Mouse (Mus musculus) mouse trophoblast stem cell (cell line): Measurements from ENCODE around the gene Vmn1r194.
"Not testable (repeated sequence)": the region's sequence is repeated elsewhere in the genome, so short reads cannot be mapped to it uniquely, and the experiment has no call there.

Source experiments
- in situ Hi-C, 2 experiments: fragments of 300-500 bp; cut with MseI, MboI; formaldehyde crosslinking; loops; 2 replicates in 1 of 2; 3 replicates in 1 of 2; pipeline ENCODE4 v1.15.1; 2025

The Vmn1r194 gene

DNA sequence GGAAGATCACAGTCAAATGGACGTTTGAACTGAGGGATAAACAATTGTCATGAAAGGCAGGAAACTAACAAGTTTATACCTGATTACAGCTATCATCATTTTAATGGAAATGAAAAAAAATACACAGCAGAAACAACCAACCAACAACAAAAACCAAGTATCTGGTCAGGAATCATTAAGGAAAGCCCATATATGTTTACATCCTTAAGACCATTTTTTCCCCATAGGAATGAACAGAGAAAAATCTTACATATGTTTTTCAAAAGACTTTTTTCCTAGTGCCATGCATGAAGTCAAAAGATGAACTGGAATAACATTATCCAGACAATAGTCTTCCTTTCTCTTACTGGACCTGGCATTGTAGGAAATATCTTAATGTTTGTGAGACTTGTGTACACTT is at the start of gene Vmn1r194:
Gene Vmn1r194 (plus strand): TSS at position 301 of the 400 bp plus-strand sequence.
- in situ Hi-C loops: no loop called here

DNA sequence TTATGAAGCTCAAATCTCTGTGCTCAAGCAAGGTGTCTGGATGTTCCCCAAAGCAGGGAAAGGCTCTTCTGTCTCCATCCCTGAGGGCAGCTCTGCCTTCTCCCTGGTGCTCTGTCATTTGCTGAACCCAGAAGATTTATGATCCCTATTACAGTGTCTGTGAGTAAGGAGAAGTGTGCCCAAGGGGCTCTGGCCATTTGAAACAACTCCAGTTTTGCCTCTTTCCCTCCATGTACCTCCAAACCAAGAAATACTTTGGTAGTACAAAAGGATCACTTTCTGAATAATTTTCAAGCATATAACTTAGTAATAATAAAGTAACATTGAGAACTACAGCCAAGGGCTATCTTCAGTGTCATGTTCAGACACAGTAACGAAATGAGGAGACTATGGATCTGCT is 21.0 kb upstream of the Vmn1r194 start, which contains the start of gene Vmn1r193:
Gene Vmn1r193 (minus strand): TSS at position 101 of the 400 bp plus-strand sequence.
- in situ Hi-C loops: not testable (repeated sequence)

DNA sequence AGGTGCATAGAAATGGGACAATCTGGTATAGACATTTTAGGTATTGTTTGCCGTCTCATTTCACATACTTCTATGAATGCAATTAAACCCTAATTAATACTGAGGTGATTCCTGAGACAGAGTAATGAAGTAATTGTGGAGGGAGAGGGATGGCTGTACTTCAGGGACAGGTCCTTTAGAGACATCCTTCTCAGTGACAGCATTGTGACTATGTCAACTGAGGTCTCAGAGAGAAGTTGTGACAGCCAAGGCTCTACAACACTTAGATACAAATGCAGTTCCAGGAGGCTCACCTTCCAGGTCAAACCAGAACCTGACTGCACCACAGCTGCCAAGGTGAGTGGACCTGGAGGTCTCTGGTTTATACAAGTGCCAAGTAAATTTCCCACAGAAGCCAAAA is 26.2 kb downstream of the Vmn1r194 start, which contains the start of gene Vmn1r195:
Gene Vmn1r195 (plus strand): TSS at position 301 of the 400 bp plus-strand sequence.
- in situ Hi-C loops: not testable (repeated sequence)

DNA sequence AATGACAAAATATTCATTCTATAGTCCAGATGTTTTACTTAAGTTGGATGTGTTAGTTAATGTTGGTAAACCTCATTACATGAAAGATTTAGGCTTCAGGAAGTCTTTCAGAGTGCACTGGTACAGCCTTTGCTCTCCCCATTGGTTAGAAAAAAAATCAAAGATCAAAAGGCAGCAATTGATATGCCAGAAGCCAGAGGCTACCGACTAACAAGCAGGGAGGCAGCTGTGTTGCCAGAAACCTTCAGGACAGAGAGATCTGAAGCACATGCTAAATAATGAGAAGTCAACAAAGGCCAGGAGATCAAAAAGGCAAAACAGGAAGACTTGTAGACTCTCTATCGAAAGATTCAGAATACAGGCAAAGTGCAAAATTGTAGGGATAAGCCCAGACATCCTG is 27.7 kb downstream of the Vmn1r194 start:
- in situ Hi-C loops: no loop called here

DNA sequence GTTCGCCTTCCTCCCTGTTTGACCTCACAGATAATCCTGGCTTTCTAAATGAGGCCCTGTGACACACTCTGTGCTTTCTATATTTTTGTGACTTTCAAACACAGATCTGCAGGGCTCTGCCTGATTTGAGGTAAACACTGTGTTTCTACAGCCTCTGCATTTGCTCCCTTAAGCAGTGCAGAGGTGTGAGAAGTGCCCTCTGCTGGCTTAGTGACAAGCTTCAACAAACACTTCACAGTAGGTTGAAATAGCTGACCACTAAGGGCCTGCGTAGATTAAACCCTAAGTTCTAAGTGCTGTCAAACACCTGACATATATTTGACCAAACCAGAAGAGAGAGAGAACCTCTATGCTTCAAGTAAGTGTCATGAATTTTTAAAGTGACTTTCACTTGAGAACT is 40.6 kb downstream of the Vmn1r194 start:
- in situ Hi-C loops: no loop called here

DNA sequence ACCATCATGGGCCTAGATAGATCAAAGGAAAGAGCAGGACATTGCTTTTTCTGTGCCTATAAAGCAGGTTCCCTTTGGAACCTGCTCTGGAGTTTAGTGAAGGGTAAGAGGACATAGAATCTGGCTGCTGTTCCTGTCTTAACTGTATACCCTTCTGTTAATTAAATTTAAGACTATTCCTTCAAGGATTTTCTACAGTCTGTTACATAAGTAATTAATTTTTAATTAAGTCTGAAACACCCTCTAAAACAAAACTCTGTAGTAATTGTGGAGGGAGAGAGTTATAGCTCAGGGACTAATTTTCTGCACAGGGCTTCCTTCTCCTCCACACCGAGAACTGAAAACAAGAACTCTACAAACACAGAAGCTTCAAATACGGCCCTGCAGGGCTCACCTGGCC is 45.6 kb downstream of the Vmn1r194 start, which contains the start of gene Vmn1r196:
Gene Vmn1r196 (plus strand): TSS at position 301 of the 400 bp plus-strand sequence.
- in situ Hi-C loops: no loop called here
